Mouse (Mus musculus) CD4-positive, CD25-positive, alpha-beta regulatory T cell, adult 4 months (primary cell): ENCODE results near the gene Pafah1b3. TPM values are rescaled to one million over a fixed set of nuclear protein-coding genes. Genes with fewer than 3 reads are reported as not detected.
A peak's percentile ranks its signal among the peaks of the same experiment; 100 is the strongest.

ENCODE experiments used
- ATAC-seq: one replicate; pipeline ENCODE4 v1.8.0; 2017
- polyA plus RNA-seq, 2 experiments: library from polyadenylated mRNA; unstranded; fragments of 100-300 nt; shearing (Covaris generic); gene quantifications; one replicate each; pipeline ENCODE4 v1.2.1; 2017

Gene Pafah1b3
- polyA plus RNA-seq, 2 experiments from 2014 or later, result 23.6 to 42.6 TPM

GRCm38 (mm10) chr7:25279861-25280791, 17.7 kb downstream of the Pafah1b3 start:
- no peak for ATAC-seq

GRCm38 (mm10) chr7:25279076-25279860, 18.5 kb downstream of the Pafah1b3 start:
- ATAC-seq, result peak; percentile 31

- ATAC-seq, result peak; percentile 72
Measured at GRCm38 (mm10) chr7:25278341-25279075, 19.3 kb downstream of the Pafah1b3 start.

- ATAC-seq, result no peak
Measured at GRCm38 (mm10) chr7:25277998-25278340, 19.8 kb downstream of the Pafah1b3 start.

GRCm38 (mm10) chr7:25277405-25277804, 20.4 kb downstream of the Pafah1b3 start:
- no peak for ATAC-seq

- ATAC-seq, result no peak
Measured at GRCm38 (mm10) chr7:25275555-25276298, 22.1 kb downstream of the Pafah1b3 start.

- no peak for ATAC-seq
Measured at GRCm38 (mm10) chr7:25274996-25275395, 22.8 kb downstream of the Pafah1b3 start.

- ATAC-seq, result peak; percentile 31
Measured at GRCm38 (mm10) chr7:25274571-25274970, 23.2 kb downstream of the Pafah1b3 start.

GRCm38 (mm10) chr7:25273259-25274241, 24.2 kb downstream of the Pafah1b3 start:
- ATAC-seq, result no peak

- no peak for ATAC-seq
Measured at GRCm38 (mm10) chr7:25272445-25273258, 25.1 kb downstream of the Pafah1b3 start.

GRCm38 (mm10) chr7:25271651-25272444, 25.9 kb downstream of the Pafah1b3 start:
- no peak for ATAC-seq

- ATAC-seq, result no peak
Measured at GRCm38 (mm10) chr7:25270652-25271633, 26.8 kb downstream of the Pafah1b3 start.

GRCm38 (mm10) chr7:25269545-25270271, 28.1 kb downstream of the Pafah1b3 start:
- ATAC-seq, result no peak

GRCm38 (mm10) chr7:25269029-25269428, 28.8 kb downstream of the Pafah1b3 start:
- no peak for ATAC-seq

GRCm38 (mm10) chr7:25268588-25268987, 29.2 kb downstream of the Pafah1b3 start:
- ATAC-seq, result no peak

GRCm38 (mm10) chr7:25267751-25268463, 29.9 kb downstream of the Pafah1b3 start:
- ATAC-seq, result peak; percentile 79
